Mouse (Mus musculus) adrenal gland, adult (tissue): ENCODE measurements around the gene Psma6.

Experiments used
- DNase-seq, 2 experiments: peaks; one replicate each; pipeline ENCODE4 v3.0.0; 2022 to 2023; ENCODE audit warnings: low spot score in 1 of 2; ENCODE audit not compliant: inconsistent age in 2 of 2

Psma6 gene

GRCm38 (mm10) chr12:55461767-55462166, 77.7 kb downstream of the Psma6 start:
- DNase-seq, result no peak

DNA sequence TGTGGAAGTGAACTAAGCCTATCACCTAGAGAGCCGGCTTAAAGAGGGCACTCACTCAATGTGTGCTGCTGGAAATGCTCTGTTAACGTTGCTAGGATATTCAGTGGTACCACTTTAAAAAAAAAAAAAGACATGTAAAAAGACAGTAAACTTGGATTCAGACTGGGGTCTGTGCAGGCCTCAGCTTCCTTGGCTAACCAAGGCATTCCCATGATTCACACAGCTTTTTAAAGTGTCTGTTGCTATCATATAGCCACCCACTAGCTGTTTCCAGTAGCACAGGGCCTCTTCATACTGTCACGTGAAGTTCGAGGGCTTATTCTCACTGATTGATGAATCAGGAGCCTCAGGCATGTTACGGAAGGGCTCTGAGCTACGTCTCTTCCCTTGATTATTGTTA, 78.4 kb downstream of the Psma6 start:
- DNase-seq, result no peak

GRCm38 (mm10) chr12:55463087-55463486, 79.1 kb downstream of the Psma6 start:
- no peak for DNase-seq

- DNase-seq, result peak; percentile 79 to 94
Observed at GRCm38 (mm10) chr12:55463992-55464845, 80.2 kb downstream of the Psma6 start.

GRCm38 (mm10) chr12:55464846-55465361, 80.9 kb downstream of the Psma6 start:
- DNase-seq, result peak; percentile 66 to 86

DNA sequence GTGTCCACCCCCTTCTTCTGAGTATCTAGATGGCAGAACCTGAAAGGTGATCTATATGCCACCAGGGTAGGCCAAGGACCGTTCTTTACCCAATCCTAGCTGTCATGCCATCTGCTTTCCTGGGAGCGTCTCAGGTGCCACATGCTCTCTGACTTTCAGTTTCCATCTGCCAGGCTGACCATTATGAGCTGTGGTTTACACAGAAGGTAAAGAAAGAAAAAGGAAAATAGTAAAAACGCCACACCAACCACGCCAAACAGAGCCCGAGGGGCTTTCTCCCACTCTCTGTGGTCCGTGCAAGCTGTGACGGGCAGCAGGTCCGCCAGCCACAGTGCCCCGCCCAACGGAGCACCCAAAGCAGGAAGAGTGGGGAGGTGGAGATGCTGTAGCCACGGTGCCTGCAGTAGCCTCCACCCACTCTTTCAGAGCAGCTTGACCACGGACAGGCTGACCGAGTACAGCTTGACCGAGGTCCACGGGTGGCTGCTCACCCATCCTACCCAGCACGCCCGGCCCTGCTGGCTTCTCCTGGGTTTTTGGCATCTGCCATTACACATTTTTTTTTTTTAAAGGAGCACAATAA, 81.5 kb downstream of the Psma6 start:
- peak in 1 of 2 experiments; percentile 65 for DNase-seq

DNA sequence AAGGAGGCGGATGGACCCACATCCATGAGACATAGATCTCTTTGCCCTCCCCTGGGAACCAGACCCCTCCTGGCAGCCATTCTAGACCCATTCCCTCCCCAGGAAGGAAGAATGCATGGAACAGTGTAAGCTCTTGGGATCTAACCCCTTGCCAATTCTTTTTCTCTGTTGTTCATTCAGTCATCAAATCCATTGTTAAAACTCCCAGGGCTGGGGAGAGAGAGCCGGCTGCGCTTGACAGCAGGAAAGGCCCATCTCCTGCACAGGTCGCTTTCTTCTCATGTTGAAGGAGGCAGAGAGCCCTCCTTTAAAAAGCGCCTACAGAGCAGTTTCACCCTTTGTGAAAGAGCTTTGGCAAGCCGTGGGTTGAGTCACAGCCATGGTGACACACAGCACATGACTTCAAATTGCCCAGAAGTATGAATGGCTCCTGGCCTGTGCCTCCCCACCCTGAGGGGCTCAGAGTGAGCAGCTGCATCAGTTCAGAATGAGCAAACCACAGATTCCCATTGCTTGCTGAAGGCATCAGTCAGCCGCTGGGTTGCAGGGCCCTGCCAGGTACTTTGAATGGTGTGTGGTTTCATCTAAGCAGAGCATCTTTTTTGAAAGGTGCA, 82.2 kb downstream of the Psma6 start:
- peak; percentile 65 to 90 for DNase-seq

DNA sequence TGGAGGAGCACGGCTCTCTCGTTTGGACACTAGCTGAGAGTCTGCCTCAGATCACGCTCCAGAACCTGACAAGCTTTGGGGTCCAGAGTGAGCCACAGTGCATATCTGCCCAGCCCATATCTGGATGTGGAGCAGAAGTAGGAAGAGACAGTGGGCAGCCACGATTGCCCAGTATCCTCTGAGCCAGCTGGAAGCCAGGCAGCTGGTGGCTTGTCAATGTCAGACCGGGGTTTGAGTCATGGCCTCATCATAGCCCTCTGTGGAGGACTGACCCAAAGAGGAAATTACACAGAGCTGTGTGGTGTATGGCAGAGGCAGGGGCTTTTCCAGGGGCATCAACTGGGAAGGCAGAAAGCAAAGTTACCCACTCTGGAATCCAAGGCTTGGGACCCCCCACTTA, 82.8 kb downstream of the Psma6 start:
- DNase-seq, result peak; percentile 51 to 83

DNA sequence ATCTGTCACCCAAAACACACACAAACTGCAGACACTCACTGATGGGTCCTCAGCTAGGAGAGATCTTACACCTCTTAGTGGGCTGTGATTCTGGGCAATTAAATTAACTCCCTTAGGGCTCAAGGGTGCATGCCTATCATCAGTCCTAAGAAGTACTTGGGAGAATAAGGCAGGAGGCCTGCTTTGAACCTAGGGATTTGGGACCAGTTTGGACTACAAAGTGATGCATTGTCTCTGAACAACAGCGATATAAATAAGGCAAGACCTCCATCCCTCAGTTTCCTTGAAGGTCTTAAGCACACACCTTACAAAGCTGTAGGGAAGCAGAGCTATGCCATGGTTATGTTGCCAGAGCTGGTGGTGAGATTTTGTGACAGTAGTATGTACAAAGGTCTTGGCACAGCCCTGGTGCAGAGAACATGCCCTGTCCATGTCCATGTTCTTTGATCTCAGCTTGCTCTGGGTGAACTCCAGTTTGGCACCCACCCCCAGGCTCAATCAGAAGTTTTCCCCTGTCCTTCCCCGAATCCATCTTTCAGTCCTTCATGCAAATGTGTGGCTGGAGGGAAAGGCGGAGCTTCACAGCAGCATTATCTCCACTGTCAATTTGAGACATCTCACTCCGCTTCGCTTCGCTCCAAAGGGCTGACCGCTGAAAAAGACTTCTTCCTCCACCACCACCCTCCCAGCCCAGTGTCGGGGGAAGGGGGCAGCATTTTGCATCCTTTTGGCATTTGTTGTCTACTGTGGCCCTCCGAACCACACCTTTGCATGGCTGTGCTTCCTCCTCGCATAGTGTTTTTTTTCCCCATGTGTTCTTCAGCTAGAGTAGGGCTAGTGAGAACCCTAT, 83.5 kb downstream of the Psma6 start:
- peak in 1 of 2 experiments; percentile 55 for DNase-seq
